Mouse (Mus musculus) lung, embryonic 14.5 days (tissue): Measurements from ENCODE around the gene Tktl1. TPM values are rescaled to one million over a fixed set of nuclear protein-coding genes. Genes with fewer than 3 reads are reported as not detected.
"Not testable (repeated sequence)": the region's sequence is repeated elsewhere in the genome, so short reads cannot be mapped to it uniquely, and the experiment has no call there.

Source experiments
- ATAC-seq: fragments of 200-750 bp; cut with Nextera tagmentation; 2 replicates; pipeline ENCODE4 v1.8.0; 2017; ENCODE audit warnings: mild to moderate bottlenecking, moderate TSS enrichment, moderate library complexity; ENCODE audit not compliant: insufficient read depth
- DNase-seq: peaks from one replicate; pipeline ENCODE4 v3.0.0-alpha.2; 2015
- H3K27ac ChIP-seq: fragments of 300-500 bp; sonication (generic); 2 replicates; pipeline ENCODE4 v1.5.1; 2014; ENCODE audit warnings: low read depth, mild to moderate bottlenecking, moderate library complexity
- H3K27me3 ChIP-seq: fragments of 300-500 bp; sonication (generic); 2 replicates; pipeline ENCODE4 v1.6.1; 2014; ENCODE audit warnings: low read length, control low read depth; ENCODE audit not compliant: insufficient read depth
- H3K36me3 ChIP-seq: fragments of 300-500 bp; sonication (generic); 2 replicates; pipeline ENCODE4 v1.6.1; 2014; ENCODE audit warnings: control low read depth; ENCODE audit not compliant: insufficient read depth
- H3K4me1 ChIP-seq: fragments of 300-500 bp; sonication (generic); 2 replicates; pipeline ENCODE4 v1.6.1; 2014; ENCODE audit warnings: antibody characterized with exemption, control low read depth; ENCODE audit not compliant: insufficient read depth
- H3K4me2 ChIP-seq: fragments of 300-500 bp; sonication (generic); 2 replicates; pipeline ENCODE4 v1.6.1; 2014; ENCODE audit warnings: mild to moderate bottlenecking
- H3K4me3 ChIP-seq: fragments of 300-500 bp; sonication (generic); 2 replicates; pipeline ENCODE4 v1.5.1; 2014; ENCODE audit warnings: low read depth, low read length
- H3K9ac ChIP-seq: fragments of 300-500 bp; sonication (generic); 2 replicates; pipeline ENCODE4 v1.6.1; 2014
- H3K9me3 ChIP-seq: fragments of 300-500 bp; sonication (generic); 2 replicates; pipeline ENCODE4 v1.6.1; 2016; ENCODE audit warnings: low read depth, low read length, control low read depth
- CTCF ChIP-seq: IDR thresholded peaks from 2 replicates; pipeline ENCODE4 v1.5.1; 2016; ENCODE audit warnings: antibody characterized with exemption, low read depth
- WGBS: fragments of 180-500 bp; shearing (Covaris S2); extraction: QIAGEN DNeasy Blood & Tissue Kit; methylation state at CpG from one replicate; pipeline ENCODE4 v1.1.7; 2014; 5-methylcytosine and 5-hydroxymethylcytosine counted together
- polyA plus RNA-seq: library from polyadenylated mRNA; unstranded; fragments of >200 nt; fragmentation: Nextera tagmentation; extraction: Ambion mirVana; gene quantifications from 2 replicates; pipeline ENCODE4 v1.2.1, GENCODE M21; 2014

The Tktl1 gene
- polyA plus RNA-seq, result not detected in 2 replicates

GRCm38 (mm10) chrX:74176959-74177358 is at the start of gene Tktl1:
Gene Tktl1 (plus strand): TSS chrX:74177259.
- ATAC-seq (no peak), DNase-seq (no peak)
- H3K4me1 ChIP-seq, result no peaks in the 10 kb centered on the region
- H3K9ac ChIP-seq, result no peak within 1 kb of the TSS
- no peak within 1 kb of the TSS for H3K27ac ChIP-seq
- no peaks in the 10 kb centered on the region for H3K9me3 ChIP-seq
- no peak within 1 kb of the TSS for H3K4me2 ChIP-seq
- no peaks in the 10 kb centered on the region for H3K36me3 ChIP-seq
- 91% methylated on average over 17 of the region's 17 CpGs for WGBS
- no peaks in the 10 kb centered on the region for H3K27me3 ChIP-seq
- TF ChIP-seq CTCF, result no peak
- no peak within 1 kb of the TSS for H3K4me3 ChIP-seq

- H3K4me2 ChIP-seq, H3K27me3 ChIP-seq, DNase-seq, H3K9ac ChIP-seq, H3K36me3 ChIP-seq, H3K9me3 ChIP-seq, H3K4me3 ChIP-seq, H3K4me1 ChIP-seq, H3K27ac ChIP-seq, ATAC-seq: not testable (repeated sequence)
- WGBS, result 28% methylated on average over 1 of the region's 1 CpGs
Observed at GRCm38 (mm10) chrX:74135263-74135662, 41.8 kb upstream of the Tktl1 start, which contains the start of gene Mecp2. Gene Mecp2 (minus strand): TSS chrX:74135363.

- WGBS, result 79% methylated on average over 1 of the region's 1 CpGs
- Histone ChIP-seq H3K9ac (no peak within 1 kb of the TSS), H3K4me2 (no peak within 1 kb of the TSS), H3K36me3 (no peaks in the 10 kb centered on the region), H3K27me3 (no peaks in the 10 kb centered on the region), H3K4me3 (no peak within 1 kb of the TSS), H3K9me3 (no peaks in the 10 kb centered on the region), H3K4me1 (no peaks in the 10 kb centered on the region), H3K27ac (no peak within 1 kb of the TSS)
- ATAC-seq (no peak), DNase-seq (no peak)
- TF ChIP-seq CTCF, result no peak
Observed at GRCm38 (mm10) chrX:74167738-74168137, 9.3 kb upstream of the Tktl1 start, which contains the start of gene Tex28. Gene Tex28 (minus strand): TSS chrX:74167838.

- Histone ChIP-seq H3K4me3 (no peak overlapping the region), H3K4me2 (no peak overlapping the region), H3K9ac (no peak overlapping the region), H3K4me1 (no peaks in the 10 kb centered on the region), H3K9me3 (no peaks in the 10 kb centered on the region), H3K27ac (no peak overlapping the region), H3K36me3 (no peaks in the 10 kb centered on the region), H3K27me3 (no peaks in the 10 kb centered on the region)
- whole genome bisulfite sequencing, result 70% methylated on average over 2 of the region's 2 CpGs
- DNase-seq (no peak), ATAC-seq (no peak)
- no peak for TF ChIP-seq CTCF
Observed at GRCm38 (mm10) chrX:74203556-74203955, 26.5 kb downstream of the Tktl1 start.

GRCm38 (mm10) chrX:74218496-74218895 is 41.4 kb downstream of the Tktl1 start:
- TF ChIP-seq CTCF, result no peak
- no peak for DNase-seq
- H3K4me2 ChIP-seq, result no peak overlapping the region

GRCm38 (mm10) chrX:74219449-74219848 is 42.4 kb downstream of the Tktl1 start:
- no peak overlapping the region for H3K4me2 ChIP-seq
- H3K27ac ChIP-seq, result no peak overlapping the region
- ATAC-seq (no peak), DNase-seq (no peak)
- H3K36me3 ChIP-seq, result peaks cover 22% of the 10 kb centered on the region
- H3K27me3 ChIP-seq, result no peaks in the 10 kb centered on the region
- no peak for TF ChIP-seq CTCF
- no peak overlapping the region for H3K9ac ChIP-seq
- no peaks in the 10 kb centered on the region for H3K9me3 ChIP-seq
- 51% methylated on average over 13 of the region's 13 CpGs for WGBS
- H3K4me3 ChIP-seq, result no peak overlapping the region
- no peaks in the 10 kb centered on the region for H3K4me1 ChIP-seq

More at GRCm38 (mm10) chrX:74218496-74218895, 41.4 kb downstream of the Tktl1 start:
- H3K27me3 ChIP-seq, result no peaks in the 10 kb centered on the region
- H3K9me3 ChIP-seq, result no peaks in the 10 kb centered on the region
- ATAC-seq, result no peak
- H3K27ac ChIP-seq, result no peak overlapping the region
- 91% methylated on average over 4 of the region's 4 CpGs for WGBS
- no peaks in the 10 kb centered on the region for H3K4me1 ChIP-seq
- no peak overlapping the region for H3K9ac ChIP-seq
- H3K4me3 ChIP-seq, result no peak overlapping the region
- peaks cover 14% of the 10 kb centered on the region for H3K36me3 ChIP-seq

- H3K9me3 ChIP-seq, H3K27me3 ChIP-seq, H3K9ac ChIP-seq, DNase-seq, H3K4me3 ChIP-seq, H3K4me1 ChIP-seq, H3K4me2 ChIP-seq, H3K27ac ChIP-seq: not testable (repeated sequence)
- WGBS, result 65% methylated on average over 1 of the region's 1 CpGs
- ATAC-seq, result peak; percentile 33; the same call in 1 of the 2 replicates
- H3K36me3 ChIP-seq, result peaks cover 28% of the 10 kb centered on the region
Observed at GRCm38 (mm10) chrX:74220099-74220498, 43.0 kb downstream of the Tktl1 start.

GRCm38 (mm10) chrX:74230038-74230437 is 53.0 kb downstream of the Tktl1 start:
- Histone ChIP-seq H3K4me1 (no peaks in the 10 kb centered on the region), H3K9me3 (no peaks in the 10 kb centered on the region), H3K27ac (no peak overlapping the region), H3K4me3 (no peak overlapping the region), H3K36me3 (peaks cover 100% of the 10 kb centered on the region), H3K27me3 (no peaks in the 10 kb centered on the region), H3K4me2 (no peak overlapping the region), H3K9ac (no peak overlapping the region)
- ATAC-seq (no peak), DNase-seq (no peak)
- no peak for TF ChIP-seq CTCF
- WGBS, result 71% methylated on average over 1 of the region's 1 CpGs
